Mouse (Mus musculus): ENCODE measurements around the gene Pus7.
"Not testable (repeated sequence)": the region's sequence is repeated elsewhere in the genome, so short reads cannot be mapped to it uniquely, and the experiment has no call there.

Gene Pus7

GRCm38 (mm10) chr5:23755591-23755990 is 27.9 kb downstream of the Pus7 start:
- DNase-seq = no peak

DNA sequence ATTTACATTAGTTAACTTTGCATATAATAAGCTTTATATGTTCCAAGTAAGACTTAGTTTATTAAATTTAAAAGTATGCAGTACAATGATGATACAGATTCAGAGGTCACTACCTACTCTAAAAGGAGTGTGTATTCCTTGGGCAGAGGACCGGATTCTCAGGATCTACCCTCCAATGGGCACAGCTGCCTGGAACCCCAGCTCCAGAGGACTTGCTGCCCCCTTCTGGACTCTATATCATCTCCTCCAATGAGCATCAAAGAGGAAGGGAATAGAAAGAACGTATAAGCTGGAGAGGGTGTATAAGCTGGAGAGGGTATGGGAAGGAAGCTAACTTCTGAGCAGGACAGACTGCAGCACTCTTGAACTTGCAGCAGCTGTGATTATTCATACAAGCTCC is 33.6 kb downstream of the Pus7 start:
- no peak for DNase-seq

DNA sequence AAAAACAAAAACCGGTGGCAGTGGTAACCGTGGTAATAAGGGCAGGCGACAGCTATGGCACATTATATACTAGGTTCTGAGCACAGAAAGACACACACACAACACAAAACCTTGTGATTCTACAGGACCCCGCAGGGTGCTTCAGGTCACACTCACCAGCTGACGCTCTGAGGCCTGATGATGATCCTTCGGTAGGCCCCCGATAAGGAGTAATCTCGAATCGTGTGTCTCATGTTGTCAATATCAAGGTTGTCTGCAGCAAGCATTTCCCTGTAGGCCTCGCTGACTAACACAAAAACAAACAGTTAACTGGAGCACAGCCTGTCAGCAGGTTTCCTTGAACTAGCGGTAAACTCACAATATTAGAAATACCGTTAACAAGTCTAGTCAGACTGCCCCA is 40.2 kb downstream of the Pus7 start:
- no peak for DNase-seq

DNA sequence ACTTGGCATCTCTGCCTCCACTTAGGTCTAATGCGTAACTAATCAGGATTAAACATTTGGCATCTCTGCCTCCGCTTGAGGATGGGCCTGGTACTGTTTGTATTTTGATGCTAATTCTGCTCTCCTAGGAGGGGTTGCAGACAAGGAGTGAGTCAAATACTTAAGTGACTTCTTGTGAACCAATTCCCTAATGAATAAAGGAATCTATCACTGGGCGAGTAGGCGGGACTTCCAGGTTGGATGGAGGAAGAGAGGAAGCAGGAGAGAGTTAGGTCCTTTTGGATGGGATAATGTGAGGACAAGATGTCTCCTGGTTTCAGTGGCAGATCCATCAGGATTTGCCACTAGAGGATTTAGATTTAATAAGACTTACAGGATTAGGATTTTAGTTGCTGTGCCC is 46.4 kb downstream of the Pus7 start:
- DNase-seq = no peak

DNA sequence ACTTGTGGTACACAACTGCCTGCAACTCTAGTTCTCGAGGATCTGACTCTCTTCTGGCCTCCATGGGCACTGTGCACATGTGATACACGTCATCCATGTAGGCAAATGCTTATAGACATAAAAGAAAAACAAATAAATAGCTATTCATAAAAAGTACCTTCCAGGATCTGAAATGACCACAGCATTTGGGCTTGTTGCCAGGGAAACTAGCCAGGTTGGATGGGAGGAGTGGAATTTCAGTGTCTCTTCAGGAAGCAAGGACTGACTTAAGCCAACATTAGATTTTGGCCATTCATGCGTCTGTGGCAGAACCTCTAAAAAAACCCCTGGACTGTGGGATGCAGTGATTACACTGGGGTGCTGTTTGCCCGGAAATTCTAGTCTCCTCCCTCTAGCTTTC is 47.1 kb downstream of the Pus7 start:
- DNase-seq = no peak

DNA sequence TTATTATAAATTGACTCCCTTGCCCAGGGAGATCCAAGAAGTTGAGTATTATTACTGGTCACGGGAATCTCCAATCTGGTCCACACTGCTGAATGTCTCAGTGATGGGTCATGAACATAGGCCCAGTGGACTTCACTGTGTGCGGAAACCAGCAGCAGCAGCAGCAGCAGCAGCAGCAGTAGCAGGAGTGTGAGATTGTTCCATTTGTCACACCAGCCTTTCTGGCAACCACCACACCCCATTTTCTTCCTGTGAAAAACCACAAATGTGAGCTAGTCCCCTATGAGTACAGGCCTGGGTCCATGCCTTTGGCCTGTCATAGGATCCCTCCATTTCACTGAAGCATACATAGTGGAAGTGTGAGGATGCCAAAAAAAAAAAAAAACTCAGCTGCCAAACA is 61.6 kb downstream of the Pus7 start:
- no peak for DNase-seq

- no peak for DNase-seq
Observed at GRCm38 (mm10) chr5:23718881-23719328, 64.6 kb downstream of the Pus7 start.

GRCm38 (mm10) chr5:23718182-23718534 is 65.4 kb downstream of the Pus7 start:
- DNase-seq = no peak

DNA sequence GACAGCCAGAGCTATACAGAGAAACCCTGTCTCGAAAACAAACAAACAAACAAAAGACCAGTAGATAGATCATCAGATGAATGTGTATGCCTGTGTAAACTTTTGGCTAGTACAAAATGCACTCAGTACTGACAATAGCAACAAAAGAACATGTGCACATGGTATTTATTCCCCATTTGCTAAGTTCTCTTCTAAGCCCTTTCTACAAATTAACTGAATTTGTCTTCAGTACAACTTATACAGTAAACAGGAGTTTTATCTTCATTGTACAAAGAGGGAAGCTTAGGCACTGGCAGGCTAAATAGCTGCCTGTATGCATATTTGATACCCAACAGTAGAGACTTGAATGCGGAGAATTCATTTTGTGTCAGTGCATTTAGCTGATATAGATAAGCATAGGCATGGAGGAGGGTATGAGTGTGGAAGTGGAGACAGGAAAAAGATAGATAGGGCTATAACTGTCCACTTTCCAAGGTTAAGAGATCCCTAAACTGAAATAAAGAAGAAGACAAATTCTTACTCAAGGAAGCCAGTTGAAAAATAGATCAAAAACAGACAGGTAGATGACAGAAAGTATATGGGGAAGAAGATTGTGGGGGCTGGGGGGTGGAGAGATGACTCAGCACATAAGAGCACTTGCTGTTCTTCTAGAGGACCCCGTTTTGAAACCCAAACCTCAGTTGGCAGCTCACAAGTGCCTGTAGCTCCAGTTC is 65.9 kb downstream of the Pus7 start:
- DNase-seq = no peak

DNA sequence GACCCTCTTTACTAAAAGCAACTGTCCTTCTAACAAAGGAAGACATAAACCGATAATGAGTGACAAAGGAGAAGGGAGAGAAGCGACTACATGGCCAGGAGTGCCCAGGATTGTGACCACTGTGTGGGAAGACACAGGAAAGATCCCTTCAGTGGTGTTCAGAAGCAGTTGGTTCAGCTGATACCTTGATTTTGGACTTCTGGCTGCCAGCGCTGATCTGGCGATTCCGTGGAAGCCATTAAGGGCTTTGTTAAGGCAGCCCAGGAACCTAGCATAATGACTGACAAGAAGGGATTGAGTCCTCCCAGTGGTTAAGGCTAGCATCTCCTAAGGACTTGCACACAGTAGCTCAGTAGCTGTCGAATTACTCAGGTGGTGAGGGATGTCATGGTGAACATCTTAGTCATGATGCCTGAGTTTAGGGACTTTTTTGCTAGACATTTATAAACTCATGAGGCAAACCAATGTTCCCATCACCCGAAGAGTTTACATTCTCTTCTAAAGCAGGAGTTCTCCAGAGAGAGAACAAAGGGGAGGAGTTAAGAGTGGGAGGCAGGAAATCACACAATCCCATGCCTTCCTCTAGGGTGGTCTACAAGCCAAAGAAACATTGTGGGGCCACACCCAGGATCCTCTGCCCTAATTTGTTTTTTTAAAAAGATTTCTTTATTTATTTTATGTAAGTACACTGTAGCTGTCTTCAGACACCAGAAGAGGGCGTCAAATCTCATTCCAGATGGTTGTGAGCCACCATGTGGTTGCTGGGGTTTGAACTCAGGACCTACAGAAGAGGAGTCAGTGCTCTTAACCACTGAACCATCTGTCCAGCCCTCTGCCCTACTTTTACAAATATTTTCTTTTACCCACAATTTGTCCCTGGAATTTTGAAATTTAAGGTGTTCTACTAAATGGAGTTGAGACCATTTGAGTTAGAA is 69.8 kb downstream of the Pus7 start:
- no peak for DNase-seq

DNA sequence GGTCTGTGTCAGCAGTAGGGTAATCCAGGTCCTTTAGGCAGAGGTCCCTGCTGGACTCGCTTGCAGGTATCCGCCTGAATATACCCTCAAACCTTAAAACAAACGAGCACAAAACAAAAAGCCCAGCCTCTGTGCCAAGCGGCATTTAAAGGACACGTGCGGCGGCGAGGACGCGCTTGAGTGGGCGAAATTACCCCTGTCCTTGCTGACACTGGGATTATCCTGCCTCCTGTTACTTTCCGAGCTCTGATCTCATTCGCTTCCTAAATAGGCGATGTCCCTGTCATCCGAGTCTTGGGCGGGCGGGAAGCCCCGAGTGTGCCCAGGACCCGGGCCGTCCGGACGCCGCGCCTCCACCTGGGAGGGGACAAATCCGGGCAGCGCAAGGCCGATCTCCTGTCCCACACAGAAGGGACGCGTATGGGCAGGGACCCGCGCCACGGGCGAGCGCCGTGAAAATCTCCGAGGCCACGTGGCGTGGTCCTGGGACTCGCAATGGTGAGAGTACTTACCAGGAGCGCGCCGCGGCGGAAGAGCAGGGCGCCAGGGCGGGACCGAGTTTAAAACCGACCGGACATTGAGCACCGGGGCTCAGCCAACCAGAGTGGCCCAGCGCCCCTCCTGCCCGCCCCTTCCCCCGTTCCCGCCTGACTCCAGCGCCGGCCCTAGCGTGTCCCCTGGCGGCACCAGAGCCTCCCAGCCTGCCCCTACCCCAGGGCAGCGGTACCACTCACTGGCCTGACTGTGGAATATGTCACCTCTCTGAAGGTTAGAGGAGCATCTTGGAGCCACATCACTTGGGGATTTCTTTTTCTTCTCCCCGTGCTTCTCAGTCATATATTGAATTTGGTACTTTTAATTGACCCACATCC is 71.1 kb downstream of the Pus7 start:
- DNase-seq = peak; percentile 83

DNA sequence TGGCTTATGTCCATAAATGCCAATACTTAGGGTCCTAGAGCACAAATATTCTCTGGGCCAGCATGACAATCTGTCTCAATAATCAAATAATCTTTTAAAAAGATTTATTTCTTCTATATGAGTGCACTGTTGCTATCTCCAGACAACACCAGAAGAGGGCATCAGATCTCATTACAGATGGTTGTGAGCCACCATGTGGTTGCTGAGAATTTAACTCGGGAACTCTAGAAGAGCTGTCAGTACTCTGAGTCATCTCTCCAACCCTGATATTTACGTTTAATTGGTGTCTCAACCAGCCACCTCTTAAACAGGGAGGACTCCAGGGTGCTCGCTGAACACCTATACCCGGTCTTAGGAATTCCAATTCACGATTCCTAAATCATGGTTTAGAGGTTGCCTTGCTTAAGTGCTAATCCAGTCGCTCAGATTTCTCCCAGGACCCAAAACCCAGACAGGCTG is 71.8 kb downstream of the Pus7 start:
- not testable (repeated sequence) for DNase-seq

DNA sequence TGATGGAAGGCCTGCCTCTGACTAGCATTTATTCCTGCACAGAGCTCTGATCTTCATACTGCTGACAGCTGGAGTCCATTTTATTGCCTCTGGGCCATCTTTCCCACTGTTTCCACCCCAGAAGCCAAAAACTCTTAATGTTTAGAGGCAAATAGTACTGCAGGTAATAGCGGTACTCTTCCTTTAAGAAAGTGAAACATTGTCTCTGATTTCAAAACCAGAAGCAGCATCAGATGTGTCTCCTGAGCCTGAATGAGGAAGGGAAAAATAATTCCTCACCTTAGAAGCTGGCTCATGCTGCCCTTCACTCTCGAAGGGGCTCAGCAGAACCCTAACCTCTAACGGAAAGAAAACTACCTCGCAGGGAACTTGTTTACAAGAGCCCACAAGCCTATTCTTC is 72.3 kb downstream of the Pus7 start:
- DNase-seq = no peak

DNA sequence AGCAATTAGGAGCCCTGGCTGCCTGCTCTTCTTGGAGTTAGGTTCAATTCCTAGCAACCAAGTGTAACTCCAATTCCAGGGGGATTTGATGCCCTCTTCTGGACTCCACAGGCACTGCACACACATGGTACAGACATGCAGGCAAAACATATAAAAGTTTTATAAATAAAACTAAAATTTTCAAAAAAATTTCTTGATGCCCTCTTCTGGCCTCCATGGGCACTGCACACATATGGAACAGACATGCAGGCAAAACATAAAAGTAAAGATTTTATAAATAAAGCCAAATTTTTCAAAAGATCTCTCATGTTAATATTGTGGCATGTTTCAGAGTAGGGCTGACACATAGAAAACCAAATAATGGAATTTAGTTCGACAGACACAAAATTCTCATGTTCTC is 73.8 kb downstream of the Pus7 start:
- DNase-seq = no peak

DNA sequence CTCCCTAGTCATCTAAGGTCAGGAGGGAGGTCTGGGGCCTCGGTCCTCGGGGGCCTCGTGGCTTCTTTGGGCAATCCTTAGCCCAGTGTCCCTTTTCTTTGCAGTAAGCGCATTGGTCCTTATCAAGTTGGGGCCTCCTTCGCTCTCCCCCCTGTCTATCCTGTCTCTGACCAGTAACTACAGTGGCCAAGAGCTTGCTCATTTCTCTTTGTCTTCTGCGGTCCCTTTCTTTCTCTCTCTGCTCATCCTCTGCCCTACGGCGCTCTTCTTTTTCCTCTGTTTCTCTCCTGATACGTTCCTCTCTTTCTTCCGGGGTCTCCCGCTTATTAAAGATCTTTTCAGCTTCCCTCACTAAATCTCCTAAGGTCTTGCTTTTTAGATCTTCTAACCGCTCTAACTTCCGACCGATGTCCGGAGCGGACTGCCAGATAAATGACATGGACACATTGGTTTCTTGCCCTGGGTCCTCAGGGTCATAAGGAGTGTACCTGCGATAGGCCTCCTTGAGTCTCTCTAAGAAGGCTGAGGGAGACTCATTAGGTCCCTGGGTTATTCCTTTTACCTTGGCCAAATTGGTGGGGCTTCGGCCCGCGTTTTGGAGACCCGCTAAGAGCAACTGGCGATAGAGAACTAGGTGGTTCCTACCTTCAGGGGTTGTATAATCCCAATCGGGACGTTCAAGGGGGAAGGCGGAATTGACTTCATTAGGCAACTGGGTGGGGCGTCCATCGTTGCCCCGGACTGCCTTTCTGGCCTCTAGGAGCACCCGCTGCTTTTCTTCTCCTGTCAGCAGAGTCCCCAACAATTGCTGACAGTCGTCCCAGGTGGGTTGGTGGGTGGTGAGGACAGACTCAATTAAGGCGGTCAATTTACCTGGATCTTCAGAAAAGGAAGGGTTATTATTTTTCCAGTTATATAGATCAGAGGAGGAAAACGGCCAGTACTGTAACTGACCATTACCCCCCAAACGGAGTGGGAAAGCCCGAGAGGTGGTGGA is 76.6 kb downstream of the Pus7 start:
- not testable (repeated sequence) for DNase-seq

GRCm38 (mm10) chr5:23697457-23697856 is 86.1 kb downstream of the Pus7 start:
- DNase-seq = no peak

Measured in retina, postnatal 1 day (tissue).